Mouse (Mus musculus) heart, postnatal 0 days (tissue): ENCODE measurements around the gene Ddx52.

Experiments used
- CTCF ChIP-seq: IDR thresholded peaks from 2 replicates; pipeline ENCODE4 v1.5.1; 2016; ENCODE audit warnings: antibody characterized with exemption, control low read depth, low read depth
- EP300 ChIP-seq: IDR thresholded peaks from 2 replicates; pipeline ENCODE4 v1.6.1; 2016; ENCODE audit warnings: antibody characterized with exemption, low read depth

DNA sequence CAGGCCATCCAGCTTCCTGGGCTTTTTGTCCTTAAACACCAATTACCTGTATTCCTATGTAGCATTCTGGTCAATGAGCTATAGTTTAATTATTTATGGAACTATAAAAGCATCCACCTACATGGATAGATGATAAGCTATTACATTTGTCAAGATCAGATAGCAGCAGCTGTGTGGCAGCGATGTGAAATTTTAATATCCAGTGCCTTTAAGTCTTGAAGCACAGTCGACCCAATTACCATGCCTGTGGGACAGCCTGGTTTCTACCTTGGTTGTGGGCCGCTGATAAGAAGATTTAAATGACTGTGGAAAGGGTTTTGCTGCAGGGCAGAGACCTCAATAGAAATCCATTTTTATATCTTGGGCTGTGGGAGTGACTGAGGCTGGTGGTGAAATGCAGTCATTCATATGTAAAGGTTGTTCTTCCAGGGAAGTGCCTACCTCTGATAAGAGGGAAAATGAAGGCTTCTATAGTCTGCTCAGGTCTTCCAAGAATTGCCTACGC, 57.6 kb downstream of the Ddx52 start:
- TF ChIP-seq CTCF (no peak), EP300 (no peak)
